Mouse (Mus musculus) heart, adult 2 months (tissue): ENCODE data around the gene Cep63.

Source experiments
- CTCF ChIP-seq: fragments of 200-600 bp; IDR thresholded peaks from 2 replicates; pipeline ENCODE4 v1.8.1; 2022; ENCODE audit warnings: antibody characterized with exemption, mild to moderate bottlenecking, moderate library complexity
- POLR2A ChIP-seq: fragments of 200-500 bp; IDR thresholded peaks from 2 replicates; pipeline ENCODE4 v1.6.1; 2011; ENCODE audit warnings: mild to moderate bottlenecking, low read depth, low read length, control low read depth; ENCODE audit not compliant: insufficient read depth

DNA sequence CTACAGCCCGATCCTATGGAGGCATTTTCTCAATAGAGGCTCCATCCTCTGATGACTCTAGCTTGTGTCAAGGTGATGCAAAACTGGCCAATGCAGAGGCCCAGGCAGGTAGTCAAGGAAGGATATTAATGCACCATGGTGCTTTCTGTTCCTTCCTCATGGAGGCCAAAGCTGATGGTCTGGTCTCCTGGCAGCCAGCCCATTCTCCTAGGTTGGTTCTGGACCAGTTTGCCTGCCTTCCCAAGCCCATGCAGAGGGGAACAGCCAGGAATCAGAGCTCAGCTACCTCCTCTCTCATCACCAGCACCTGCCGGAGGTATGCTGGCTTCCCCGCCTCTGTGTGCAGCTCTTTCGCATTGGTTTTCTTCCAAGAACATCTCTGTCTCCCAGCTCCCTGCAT is 89.4 kb downstream of the Cep63 start:
- TF ChIP-seq POLR2A, result no peak
- no peak for TF ChIP-seq CTCF
